Mouse (Mus musculus): ENCODE data around the gene Ppp6r1.

The Ppp6r1 gene

GRCm38 (mm10) chr7:4658912-4659551 lies at the start of gene Ppp6r1:
Gene Ppp6r1 (minus strand): TSS chr7:4659019.
- peak; percentile 11; the same call in 1 of the 2 replicates for TF ChIP-seq GATA4 (IDR thresholded peaks at IDR 0.05; ENCODE audit: insufficient replicate concordance, low read length)

GRCm38 (mm10) chr7:4705098-4705497 lies 46.3 kb upstream of the Ppp6r1 start:
- no peak for TF ChIP-seq GATA4 (IDR thresholded peaks at IDR 0.05; ENCODE audit: insufficient replicate concordance, low read length)

- TF ChIP-seq GATA4 (IDR thresholded peaks at IDR 0.05; ENCODE audit: insufficient replicate concordance, low read length), result no peak
Observed at GRCm38 (mm10) chr7:4703195-4703594, 44.4 kb upstream of the Ppp6r1 start.

- no peak for TF ChIP-seq GATA4 (IDR thresholded peaks at IDR 0.05; ENCODE audit: insufficient replicate concordance, low read length)
Observed at GRCm38 (mm10) chr7:4702334-4702733, 43.5 kb upstream of the Ppp6r1 start.

GRCm38 (mm10) chr7:4693004-4693403 lies 34.2 kb upstream of the Ppp6r1 start:
- TF ChIP-seq GATA4 (IDR thresholded peaks at IDR 0.05; ENCODE audit: insufficient replicate concordance, low read length), result no peak

GRCm38 (mm10) chr7:4690951-4691653 lies 32.3 kb upstream of the Ppp6r1 start:
- TF ChIP-seq GATA4 (IDR thresholded peaks at IDR 0.05; ENCODE audit: insufficient replicate concordance, low read length), result no peak

- TF ChIP-seq GATA4 (IDR thresholded peaks at IDR 0.05; ENCODE audit: insufficient replicate concordance, low read length), result no peak
Observed at GRCm38 (mm10) chr7:4690387-4690786, 31.6 kb upstream of the Ppp6r1 start, which contains the start of gene Brsk1. Gene Brsk1 (plus strand): TSS chr7:4690604.

- TF ChIP-seq GATA4 (IDR thresholded peaks at IDR 0.05; ENCODE audit: insufficient replicate concordance, low read length), result peak; percentile 31; the same call in 1 of the 2 replicates
Observed at GRCm38 (mm10) chr7:4684632-4685417, 26.0 kb upstream of the Ppp6r1 start, which contains the start of gene Hspbp1. Gene Hspbp1 (minus strand): TSS chr7:4685068.

- TF ChIP-seq GATA4 (IDR thresholded peaks at IDR 0.05; ENCODE audit: insufficient replicate concordance, low read length), result no peak
Observed at GRCm38 (mm10) chr7:4684203-4684602, 25.4 kb upstream of the Ppp6r1 start.

- TF ChIP-seq GATA4 (IDR thresholded peaks at IDR 0.05; ENCODE audit: insufficient replicate concordance, low read length), result no peak
Observed at GRCm38 (mm10) chr7:4683307-4683706, 24.5 kb upstream of the Ppp6r1 start.

GRCm38 (mm10) chr7:4675200-4675599 lies 16.4 kb upstream of the Ppp6r1 start:
- TF ChIP-seq GATA4 (IDR thresholded peaks at IDR 0.05; ENCODE audit: insufficient replicate concordance, low read length), result no peak

- TF ChIP-seq GATA4 (IDR thresholded peaks at IDR 0.05; ENCODE audit: insufficient replicate concordance, low read length), result no peak
Observed at GRCm38 (mm10) chr7:4674114-4674731, 15.4 kb upstream of the Ppp6r1 start.

GRCm38 (mm10) chr7:4671956-4672355 lies 13.1 kb upstream of the Ppp6r1 start:
- no peak for TF ChIP-seq GATA4 (IDR thresholded peaks at IDR 0.05; ENCODE audit: insufficient replicate concordance, low read length)

GRCm38 (mm10) chr7:4670655-4671255 lies 11.9 kb upstream of the Ppp6r1 start:
- no peak for TF ChIP-seq GATA4 (IDR thresholded peaks at IDR 0.05; ENCODE audit: insufficient replicate concordance, low read length)

GRCm38 (mm10) chr7:4669156-4669555 lies 10.3 kb upstream of the Ppp6r1 start:
- TF ChIP-seq GATA4 (IDR thresholded peaks at IDR 0.05; ENCODE audit: insufficient replicate concordance, low read length), result no peak
